Mouse (Mus musculus) mouse embryonic stem cell (cell line): ENCODE measurements around the gene Gprc5d.

Experiments used
- in situ Hi-C, 2 experiments: fragments of 300-500 bp; cut with MboI; formaldehyde crosslinking; loops; 1 replicate in 1 of 2; 3 replicates in 1 of 2; pipeline ENCODE4 v1.14.3; 2019 to 2020; ENCODE audit warnings: low sequenced_read_pairs in 2 of 2, low pct_unique_long_range_greater_than_20kb in 1 of 2, mixed read lengths in 1 of 2; ENCODE audit not compliant: unreplicated experiment in 1 of 2

The Gprc5d gene

DNA sequence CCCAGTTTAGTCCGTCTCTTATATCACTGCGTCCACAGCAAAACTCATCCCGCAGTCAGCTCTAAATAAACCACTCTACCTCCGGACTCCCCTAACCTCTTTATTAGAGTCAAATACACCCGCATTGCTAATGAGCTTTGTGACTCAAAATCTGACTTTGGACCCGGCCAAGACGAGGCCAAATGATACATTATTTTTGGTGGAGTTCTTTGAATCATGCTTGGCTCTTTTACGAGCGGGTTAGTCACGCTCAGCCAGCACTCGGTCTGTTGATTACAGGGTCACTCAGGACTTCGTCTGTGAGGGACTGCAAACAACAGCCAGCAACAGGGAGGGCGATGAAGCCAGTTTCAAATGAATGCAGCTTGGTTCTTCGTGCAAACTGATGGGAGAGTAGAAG is 20.7 kb upstream of the Gprc5d start:
- in situ Hi-C loops, result no loop called here

DNA sequence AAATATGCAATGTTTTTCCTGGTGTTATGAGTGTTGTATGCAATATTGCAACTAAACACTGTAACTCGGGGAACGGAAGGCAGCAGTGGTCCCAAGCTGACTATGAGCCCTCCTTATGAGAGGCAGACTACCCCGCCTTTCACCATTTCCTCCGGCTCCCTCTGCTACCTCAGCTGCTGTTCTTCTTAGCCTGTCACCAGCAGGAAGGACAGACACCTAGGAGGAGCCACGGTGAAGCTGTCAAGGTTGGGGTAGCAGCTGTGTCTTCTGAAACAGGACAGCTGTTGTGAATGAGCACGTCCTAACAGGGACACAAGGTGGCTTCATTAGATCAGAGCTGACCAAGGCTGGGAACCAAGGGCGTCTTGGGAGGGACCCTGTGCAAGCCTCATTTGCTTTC is 20.1 kb upstream of the Gprc5d start:
- in situ Hi-C loops, result no loop called here

DNA sequence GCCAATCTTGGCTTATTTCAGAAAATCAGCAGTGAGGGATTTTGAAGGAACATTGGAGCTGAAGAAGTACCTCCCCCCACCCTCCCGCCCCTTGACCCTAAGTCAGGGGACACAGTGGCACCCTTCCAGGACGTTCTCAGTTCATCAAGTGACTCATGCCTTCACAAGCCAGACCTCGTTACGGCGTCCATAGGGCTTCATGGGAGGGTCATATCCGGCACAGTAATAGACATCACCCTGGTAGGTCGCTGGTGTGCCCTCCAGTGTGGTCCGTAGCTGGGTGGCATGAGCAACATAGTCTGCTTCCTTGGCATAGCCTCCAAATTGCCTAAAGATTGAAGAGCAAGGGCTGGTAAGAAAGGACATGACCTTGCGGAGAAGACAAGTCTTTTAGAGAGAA is 19.7 kb upstream of the Gprc5d start:
- in situ Hi-C loops, result no loop called here

DNA sequence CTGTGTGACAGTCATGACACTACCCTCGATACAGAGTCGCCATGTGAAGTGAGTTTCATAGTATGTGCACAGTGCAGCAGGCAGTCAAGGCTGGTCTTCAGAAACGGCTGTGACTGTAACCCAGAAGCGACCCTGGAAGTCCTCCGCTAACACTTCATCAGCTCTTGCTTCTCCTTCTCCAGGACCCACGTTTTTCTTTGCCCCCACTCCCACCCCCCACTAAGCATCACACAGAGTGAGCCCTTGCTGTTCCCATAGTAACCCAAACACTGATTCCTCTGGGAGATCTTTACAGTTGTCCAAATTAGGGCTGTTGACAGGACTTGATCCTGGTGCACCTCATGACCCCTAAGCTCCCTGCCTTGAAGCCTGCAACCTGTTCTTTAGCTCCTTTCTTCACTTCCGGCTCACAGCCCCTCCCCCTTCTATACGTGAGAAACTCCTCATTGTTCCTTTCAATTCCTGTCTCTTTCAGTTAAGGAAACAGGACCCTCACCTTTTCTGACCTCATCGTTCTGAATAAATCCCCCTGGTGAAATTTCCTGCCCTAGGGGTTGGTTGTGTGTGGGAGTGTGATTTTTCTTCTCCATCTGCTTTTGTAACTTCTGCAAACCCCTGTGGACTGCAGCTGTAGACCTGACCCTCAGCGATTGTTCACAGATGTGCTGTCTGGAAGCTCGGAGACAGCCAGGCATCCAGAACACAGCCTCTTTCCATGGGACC is 18.5 kb upstream of the Gprc5d start:
- in situ Hi-C loops, result no loop called here

DNA sequence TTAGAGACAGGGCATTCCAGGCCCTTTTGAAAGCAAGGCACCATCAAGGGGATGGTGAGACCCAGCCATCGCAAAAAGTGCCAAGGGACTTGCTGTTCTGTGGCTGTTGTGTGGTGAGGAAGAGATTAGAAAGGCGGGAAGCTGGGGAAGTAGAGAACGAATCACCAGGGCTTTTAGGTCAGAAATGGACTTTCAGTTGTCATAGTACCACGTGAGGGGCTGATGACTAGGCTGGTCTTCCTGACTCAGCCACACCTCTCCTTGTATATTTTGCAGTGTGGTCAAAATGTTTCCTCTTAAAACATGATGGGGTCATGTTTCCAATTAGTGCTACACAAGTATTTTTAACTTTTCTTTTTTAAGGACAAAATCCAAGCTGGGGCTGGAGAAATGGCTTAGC is 17.7 kb upstream of the Gprc5d start:
- in situ Hi-C loops, result no loop called here

DNA sequence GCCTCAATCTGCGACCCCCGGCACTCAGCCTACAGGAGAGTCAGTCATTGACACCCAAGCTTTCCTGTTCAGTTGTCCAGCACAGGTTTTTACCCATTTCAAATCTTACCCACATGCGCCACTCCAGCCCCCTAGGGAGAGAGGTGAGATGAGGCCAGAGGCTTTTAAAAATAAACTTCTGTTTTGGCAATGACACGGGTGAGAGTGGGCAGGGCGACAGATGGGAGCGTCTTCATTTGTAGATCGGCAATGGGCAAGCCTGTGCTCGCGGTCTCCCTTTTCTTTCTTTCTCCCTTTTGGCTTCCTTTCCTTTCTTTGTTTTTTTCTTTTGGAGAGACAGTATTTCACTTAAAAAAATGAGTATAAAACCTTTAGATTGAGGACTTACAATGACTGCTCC is 15.4 kb upstream of the Gprc5d start:
- in situ Hi-C loops, result no loop called here

DNA sequence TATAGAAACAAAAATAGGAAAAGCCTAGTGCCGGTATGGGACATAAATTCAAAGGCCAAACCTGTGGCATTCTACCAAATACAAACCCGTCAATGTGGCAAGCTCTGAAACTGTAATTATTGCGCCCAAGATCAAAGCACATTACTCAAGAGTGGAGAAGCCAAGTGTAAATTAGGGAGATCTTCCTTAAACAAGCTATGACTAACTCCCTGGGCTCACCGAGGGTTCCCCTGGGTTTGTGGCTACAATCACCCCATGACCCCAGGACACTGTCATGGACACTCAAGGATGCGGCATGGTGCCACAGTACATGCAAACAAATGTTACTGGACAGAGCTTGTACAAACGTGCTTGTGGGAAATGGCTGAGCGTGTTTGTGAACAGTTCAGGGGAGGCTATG is 15.0 kb upstream of the Gprc5d start:
- in situ Hi-C loops, result no loop called here

DNA sequence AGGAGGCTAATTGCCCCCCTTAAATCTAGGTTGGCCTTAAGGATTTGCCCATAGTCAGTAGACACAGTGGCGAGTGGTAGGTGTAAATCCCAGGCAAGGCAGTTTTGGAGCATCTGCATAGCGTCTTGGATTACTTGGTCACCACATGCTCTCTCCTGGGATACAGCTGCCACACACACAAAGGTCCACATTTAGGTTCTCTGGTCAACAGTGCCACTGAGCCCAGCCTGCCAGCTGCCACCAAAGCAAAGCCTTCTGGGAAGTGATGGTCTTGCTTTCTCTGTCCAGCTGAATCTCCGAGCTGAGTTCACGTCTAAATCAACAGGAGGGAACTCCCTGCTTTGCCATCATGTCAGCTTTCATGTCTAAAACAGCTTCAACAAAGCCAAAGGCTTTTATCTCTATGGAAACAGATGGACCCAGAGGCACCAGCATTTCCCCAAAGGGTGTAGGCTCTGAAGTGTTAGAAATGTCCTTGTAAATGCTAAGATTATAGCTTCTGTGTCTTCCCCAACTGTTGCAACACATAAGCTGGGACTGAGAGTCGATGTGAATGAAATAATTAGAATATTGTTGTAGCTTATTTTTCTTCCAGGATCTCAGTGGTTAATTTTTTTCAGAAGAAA is 6.8 kb upstream of the Gprc5d start:
- in situ Hi-C loops, result no loop called here

DNA sequence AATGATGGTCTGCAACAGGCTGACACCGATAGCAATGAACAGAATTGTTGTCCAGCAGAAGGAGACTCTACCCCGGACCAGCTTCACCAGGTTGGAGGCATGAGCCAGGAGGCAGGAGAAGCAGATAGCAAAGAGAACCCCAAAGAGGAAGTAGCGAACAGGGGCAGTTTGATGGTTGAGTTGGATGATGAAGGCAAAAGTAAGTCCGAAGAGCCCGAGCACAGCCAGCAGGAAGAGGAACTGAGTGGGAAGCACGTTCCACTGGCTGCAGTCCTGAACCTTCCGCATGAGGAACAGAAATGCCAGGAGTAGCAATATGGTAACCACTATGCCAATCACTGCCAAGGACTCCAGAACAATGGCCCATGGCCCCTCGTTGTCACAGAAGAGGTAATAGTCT is 1.6 kb downstream of the Gprc5d start:
- in situ Hi-C loops, result no loop called here

DNA sequence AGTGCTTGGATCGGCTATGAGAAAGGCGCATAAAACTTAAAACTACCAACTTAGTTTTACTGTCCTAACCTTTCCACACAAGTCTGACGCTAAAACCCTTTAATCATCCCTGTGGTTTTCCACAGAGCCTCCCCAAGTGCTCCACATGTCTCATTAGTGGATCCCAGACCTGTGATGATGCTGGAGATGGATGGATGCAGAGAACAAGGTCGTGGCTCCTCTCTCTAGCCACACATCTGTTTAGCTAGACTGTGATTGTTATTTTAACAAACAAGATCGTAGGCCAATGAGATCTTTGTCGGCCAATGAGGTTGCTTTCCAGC is 5.0 kb downstream of the Gprc5d start:
- in situ Hi-C loops, result no loop called here

DNA sequence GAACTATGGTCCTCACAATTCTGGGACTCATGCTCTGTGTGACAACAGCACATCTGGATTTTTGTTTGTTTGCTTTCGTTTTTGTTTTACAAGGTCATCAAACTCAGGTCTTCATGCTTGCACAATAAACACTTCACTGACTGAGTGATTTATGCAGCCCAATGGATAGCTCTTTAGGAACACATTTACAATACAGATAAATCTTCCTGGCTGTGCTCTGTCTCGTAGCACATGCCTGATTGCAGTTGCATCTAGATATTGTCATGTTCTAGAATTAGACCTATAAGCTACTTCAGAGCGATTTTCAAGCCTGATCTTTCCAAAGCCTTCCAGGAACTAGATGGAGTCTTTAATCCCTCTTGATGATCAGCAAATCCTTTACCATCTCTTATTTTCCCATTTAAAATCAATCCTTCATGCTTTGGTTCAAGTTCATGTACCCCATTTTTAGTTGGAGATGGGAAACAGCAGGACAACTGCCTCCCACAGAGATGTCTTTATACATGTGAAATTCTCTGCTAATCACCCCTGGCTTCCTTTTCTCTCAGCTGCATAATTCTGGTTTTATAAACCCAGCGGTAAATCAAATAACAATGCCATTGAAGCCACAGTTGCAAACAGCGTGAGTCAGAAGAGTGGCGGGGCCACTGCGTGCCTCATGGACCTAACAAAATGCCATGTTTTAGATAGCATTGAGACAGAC is 5.5 kb downstream of the Gprc5d start:
- in situ Hi-C loops, result no loop called here

DNA sequence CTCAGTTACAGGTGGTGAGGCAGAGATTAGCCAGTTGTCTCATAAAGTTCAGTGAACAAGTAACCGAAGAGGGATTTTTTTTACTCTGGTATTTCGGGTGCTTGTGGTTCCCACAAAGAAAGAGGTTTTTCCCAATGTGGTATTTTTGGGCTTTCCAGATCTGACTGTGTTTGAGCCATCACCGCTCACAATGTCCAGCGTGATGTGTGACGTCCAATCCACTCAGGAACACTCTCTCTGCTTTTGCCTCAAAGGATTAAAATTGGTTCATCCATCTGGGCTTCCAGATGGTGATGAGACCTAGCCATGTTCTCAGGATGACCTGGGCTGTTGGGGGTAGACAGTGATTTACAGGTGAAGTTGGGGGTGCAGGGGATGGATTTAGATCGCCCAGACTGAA is 11.1 kb downstream of the Gprc5d start:
- in situ Hi-C loops, result no loop called here

DNA sequence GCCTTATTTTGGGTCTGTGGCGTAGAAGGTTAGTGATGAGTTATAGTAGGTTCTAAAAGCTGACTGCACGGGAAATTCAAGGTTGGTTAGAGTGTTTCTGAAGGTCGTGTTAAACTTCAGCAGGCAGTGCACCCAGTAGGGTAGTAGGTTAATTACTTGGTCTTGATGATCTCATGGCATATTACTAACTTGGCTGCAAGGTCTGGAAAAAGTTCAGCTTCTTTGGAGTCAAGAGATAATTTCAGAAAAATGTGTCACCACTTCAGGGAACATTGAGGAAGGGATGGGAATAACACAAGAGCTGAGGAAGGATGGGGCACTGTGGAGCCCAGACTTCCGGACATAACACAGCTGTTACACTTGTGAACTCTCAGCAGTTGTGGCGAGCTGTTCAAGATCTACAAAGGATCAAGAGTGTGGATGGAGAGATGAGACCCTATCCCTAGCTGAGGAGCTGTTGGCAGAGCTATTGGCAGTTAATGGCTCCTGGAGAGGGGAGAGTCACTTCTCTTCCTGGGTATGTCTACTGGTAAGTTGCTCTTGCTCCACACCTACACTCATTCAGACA is 15.3 kb downstream of the Gprc5d start:
- in situ Hi-C loops, result no loop called here

DNA sequence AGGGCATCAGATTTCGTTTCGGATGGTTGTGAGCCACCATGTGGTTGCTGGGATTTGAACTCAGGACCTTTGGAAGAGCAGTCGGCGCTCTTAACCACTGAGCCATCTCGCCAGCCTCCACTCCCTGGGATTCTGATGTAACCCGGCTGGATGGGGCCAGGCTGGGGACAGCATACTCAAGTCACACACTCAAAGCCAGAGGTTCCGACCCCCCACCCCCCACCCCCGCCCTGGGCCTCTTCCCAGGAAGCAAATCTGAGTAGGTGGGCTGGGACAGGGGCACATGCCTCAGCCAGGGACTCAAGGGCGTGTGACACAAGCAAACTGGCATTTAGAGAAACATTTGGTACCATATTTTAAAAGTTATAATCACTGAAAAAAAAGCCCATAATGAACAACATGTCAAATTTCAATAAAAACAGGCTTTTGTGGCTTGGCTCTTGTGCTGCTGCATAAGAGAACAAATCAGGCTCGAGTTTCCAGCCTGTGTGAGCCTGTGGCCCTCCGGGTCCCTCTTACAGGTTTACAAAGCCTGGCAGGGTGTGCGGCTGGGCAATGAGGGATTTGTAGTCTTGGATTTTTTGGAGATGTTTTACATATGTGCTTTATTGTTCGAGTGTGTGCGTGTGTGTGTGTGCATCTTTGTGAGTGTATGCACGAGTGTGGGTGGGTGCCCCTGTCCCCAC is 17.2 kb downstream of the Gprc5d start:
- in situ Hi-C loops, result no loop called here

DNA sequence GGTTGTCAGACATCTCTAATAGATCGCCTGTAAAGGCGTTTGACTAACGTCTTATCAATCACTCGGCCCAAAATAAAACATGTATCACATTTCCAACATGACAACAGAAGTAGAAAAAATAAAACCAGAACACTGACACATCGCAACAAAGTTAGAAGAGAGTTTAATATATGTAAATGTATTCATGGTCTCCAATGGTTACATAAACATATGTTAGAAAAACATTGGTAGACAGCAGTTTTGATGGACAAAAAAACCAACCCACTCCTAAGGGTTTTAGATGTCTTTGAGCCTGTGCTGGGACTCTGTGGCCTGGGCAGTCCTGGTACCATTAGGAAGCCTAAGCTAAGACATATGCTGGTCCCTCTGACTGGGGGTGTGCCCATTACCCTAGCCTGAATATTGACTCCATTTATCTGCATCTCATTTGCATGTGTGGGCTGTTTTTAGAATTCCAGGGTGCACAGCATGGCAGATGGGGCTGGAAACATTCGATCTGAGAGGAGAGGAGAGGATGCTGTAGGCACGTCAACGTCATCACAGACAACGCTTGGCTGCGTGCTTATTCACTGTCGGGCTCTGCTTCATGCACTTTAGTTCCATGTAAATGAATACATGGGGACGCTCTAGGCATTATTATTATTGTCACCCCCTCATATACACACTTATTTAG is 25.1 kb downstream of the Gprc5d start:
- in situ Hi-C loops, result loop anchor here in 1 of 2 experiments (10.0 kb wide), 1 partner anchor 282 kb away; no protein-coding TSS in a partner anchor

DNA sequence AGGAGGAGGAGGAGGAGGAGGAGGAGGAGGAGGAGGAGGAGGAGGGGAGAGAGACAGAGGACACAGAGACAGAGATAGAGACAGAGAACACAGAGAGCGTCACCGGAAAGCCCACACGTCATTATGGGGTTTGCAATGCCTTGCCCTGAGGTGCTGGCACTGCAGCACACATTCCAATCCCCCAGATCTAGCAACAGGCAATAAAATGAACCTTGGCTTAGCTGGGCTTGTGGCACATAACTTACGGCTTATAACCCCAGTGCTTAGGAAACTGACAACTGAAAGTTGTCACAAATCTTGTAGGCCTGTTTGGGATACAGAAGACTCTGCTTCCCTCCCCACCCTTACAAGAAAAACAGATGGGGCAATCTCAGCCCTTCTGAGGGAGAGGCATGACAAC is 27.4 kb downstream of the Gprc5d start:
- in situ Hi-C loops, result loop anchor here in 1 of 2 experiments (10.0 kb wide), 1 partner anchor 284 kb away; no protein-coding TSS in a partner anchor

DNA sequence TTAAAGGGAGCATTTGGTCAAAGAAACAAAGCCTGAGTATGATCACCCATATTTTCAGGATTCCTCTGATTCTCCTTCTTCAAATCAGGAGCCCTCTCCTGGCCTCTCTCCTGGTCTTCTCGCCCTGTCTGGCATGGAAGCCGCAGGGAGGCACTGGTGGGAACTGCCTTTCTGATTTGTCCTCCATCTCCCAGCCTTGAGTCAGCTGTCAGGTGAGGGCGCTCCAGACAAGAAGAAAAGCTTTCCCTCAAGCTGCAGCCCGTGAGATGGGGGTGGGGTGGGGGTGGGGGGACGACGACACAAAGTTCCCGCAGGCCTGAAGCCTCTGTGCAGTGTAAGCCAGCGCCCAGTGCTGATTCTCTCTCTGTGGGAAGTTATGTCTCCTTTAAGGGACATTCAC is 28.3 kb downstream of the Gprc5d start:
- in situ Hi-C loops, result loop anchor here (5.0 to 10.0 kb wide), 2 partner anchors 58 to 285 kb away; no protein-coding TSS in a partner anchor

DNA sequence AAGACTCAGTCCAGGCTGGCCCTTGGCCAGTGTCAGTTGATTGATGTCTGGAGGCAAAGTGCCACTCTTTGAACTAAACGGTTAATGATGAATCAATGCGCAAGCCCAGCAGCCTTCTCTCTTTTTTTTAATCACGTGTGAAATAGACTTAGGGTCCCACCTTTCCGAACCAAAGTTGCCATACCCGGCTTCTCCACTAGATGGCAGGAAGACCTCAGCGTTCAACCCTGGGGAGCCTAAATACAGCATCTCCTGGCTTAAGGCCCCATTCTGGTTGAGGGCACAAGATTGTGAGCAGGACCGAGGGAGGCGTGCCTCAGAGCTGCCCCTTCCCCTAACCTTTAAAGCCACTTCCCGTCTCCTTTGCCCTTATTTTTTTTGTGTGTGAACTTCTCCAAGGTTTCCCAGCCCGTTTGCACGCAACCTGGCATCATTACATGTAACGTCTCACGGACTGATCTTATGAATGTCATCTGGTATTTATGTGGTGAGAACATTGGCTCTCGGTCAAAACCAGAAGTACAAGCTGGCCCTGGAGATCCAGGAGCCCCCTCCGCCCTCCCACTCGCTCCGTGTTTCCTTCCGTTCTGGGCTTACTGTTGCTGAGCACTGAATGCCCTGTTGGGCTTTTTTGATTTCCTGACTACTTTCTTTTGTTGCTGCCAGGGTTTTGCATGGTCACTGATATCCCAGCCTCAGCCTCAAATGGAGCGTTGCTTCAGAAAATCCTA is 30.2 kb downstream of the Gprc5d start:
- in situ Hi-C loops, result loop anchor here in 1 of 2 experiments (5.0 kb wide), 1 partner anchor 59 kb away; no protein-coding TSS in a partner anchor
